Mouse (Mus musculus) Patski (cell line): Measurements from ENCODE around the gene Ambra1. TPM values are rescaled to one million over a fixed set of nuclear protein-coding genes. Genes with fewer than 3 reads are reported as not detected.

ENCODE experiments used
- ATAC-seq: fragments of 100-300 bp; one replicate; pipeline ENCODE4 v1.8.0; 2021
- CTCF ChIA-PET: fragments of 350-600 bp; sonication (Branson Sonifier 250); formaldehyde crosslinking; loops from one replicate; lab custom pipeline; 2022; ENCODE audit warnings: inconsistent platforms; lab: Charles Lee
- POLR2A ChIA-PET: fragments of 350-600 bp; sonication (Branson Sonifier 250); formaldehyde crosslinking; loops from one replicate; lab custom pipeline; 2022; ENCODE audit warnings: antibody characterized with exemption, inconsistent platforms; lab: Charles Lee
- DNase-seq: peaks from one replicate; pipeline ENCODE4 v3.0.0-alpha.2; 2011; ENCODE audit warnings: low read depth, low spot score
- H3K27me3 ChIP-seq: fragments of 371-371 bp; one replicate; pipeline ENCODE4 v1.5.1; 2021
- CTCF ChIP-seq: fragments of 100-300 bp; IDR thresholded peaks from one replicate; pipeline ENCODE4 v1.5.1; 2021
- in situ Hi-C: fragments of 300-500 bp; cut with MboI; formaldehyde crosslinking; loops from 3 replicates; pipeline ENCODE4 v1.11.1; 2018; ENCODE audit warnings: low pct_unique_long_range_greater_than_20kb, mixed read lengths
- polyA plus RNA-seq: library from polyadenylated mRNA; unstranded; gene quantifications from one replicate; pipeline ENCODE4 v1.2.3, GENCODE M21; 2021

The Ambra1 gene
- polyA plus RNA-seq, 1 experiment from 2014 or later, result 27.5 TPM

DNA sequence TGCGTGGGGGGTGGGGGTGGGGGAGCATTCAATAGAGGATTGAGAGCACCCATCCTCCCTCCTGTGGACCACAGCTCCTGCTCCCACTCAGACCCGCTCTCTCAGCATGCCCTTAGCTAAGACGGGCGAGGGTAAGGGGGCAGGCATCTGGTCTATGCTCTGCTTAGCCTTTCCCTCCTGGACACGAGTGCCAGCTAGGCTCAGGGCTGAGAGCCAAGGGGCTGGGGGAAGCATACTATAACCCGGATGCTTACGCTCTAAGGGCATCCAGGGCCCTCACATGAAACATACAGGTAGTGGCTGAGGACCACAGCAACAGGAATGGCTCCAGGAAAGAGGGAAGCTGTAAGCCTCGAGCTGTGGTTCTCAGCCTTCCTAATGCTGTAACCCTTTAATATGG, 228.1 kb downstream of the Ambra1 start:
- TF ChIP-seq CTCF, result no peak
- no peak for ATAC-seq
- no peak for DNase-seq
- CTCF ChIA-PET, result interaction anchor here (3.0 kb wide), 1 partner anchor 10 kb away, joined by 14 read pairs; no protein-coding TSS in a partner anchor
- H3K27me3 ChIP-seq, result no peaks in the 10 kb centered on the region
- in situ Hi-C loops, result no loop called here
- POLR2A ChIA-PET, result interaction anchor here (1.1 kb wide), 1 partner anchor 11 kb away, joined by 3 read pairs; no protein-coding TSS in a partner anchor

DNA sequence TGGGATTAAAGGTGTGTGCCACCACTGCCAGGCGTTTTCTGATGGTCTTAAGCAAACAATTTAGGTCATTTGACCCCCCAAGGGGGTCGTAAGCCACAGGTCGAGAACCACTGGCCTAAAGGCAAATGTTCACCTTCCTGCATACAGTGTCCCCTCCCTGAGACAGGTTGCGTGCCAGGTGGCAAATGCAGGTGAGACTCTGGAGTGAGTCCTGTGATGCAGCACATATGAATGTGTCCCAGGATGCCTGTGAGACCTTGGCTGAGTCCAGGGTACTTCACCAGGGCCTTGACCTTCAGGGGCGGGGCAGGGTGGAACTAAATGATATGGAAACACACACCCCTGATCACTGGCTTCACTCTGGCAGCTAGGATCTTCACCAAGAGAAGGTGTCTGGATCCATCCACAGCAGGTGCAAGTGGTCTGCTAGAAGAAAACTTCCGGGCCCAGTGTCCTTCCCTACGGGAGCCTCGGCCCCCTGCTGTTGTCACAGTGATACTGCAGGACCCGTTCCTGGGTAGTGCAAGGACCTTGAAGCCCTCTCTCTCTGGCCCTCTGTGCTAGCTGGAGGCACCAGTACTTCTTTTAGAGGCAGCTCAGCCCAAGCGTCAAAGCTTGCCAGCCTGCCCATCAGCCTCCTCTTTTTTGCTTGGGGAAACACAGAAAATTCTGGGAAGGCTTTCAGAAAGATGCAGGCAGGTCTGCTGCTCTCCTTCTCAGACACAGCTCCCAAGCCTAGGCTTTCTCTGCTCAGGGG, 228.9 kb downstream of the Ambra1 start:
- TF ChIP-seq CTCF, result no peak
- ATAC-seq, result no peak
- in situ Hi-C loops, result no loop called here
- no peaks in the 10 kb centered on the region for H3K27me3 ChIP-seq
- ChIA-PET POLR2A (interaction anchor here (1.1 to 1.4 kb wide), 2 partner anchors 11 to 12 kb away, joined by 3 to 6 read pairs; no protein-coding TSS in a partner anchor), CTCF (interaction anchor here (1.0 to 5.8 kb wide), 4 partner anchors 9 to 31 kb away, joined by 3 to 63 read pairs (median 8); partner anchors contain the start of gene Gm9821)
- no peak for DNase-seq

DNA sequence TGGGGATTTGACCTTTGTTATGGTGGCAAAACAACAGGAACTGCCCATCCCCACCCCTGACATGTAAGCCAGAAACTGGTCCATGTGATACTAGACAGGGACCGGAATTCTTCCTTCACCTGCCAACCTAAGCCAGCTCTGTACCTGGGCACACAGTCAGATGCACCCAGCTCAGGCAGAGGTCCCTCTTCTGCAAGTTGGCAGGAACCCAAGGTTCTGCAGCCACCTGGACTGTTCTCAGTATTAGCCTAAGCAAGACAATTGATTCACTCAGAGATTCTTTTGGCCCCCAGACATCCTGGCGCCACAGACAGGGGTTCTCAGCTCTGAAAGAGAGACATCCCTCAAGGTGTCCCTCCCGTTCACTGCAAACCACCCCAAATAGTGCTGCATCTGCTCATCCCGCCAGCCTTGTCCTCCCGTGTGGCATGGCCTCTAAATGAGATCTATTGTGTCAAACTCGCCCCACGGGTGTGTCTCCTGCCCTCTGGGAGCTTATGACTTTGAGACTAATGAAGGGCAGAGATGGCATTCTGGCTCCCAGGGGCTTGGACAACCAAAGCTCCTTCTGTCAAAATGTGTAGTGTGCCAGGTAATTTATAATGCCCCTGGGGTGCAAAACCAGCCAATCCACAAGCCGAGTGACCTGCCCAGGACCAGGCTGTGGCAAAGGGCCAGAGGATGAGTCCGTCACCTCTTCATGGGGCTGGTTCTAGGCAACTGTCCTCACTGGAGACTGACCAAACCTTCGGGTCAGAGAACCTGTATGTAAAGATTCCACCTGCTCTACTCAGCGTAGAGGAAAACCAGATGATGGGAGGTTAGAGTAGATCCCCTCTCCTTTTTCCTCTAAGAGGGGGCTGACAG, 229.8 kb downstream of the Ambra1 start:
- ChIA-PET POLR2A (interaction anchor here (0.7 to 1.4 kb wide), 2 partner anchors 12 to 225 kb away, joined by 4 to 6 read pairs; no protein-coding TSS in a partner anchor), CTCF (interaction anchor here (1.0 to 5.8 kb wide), 4 partner anchors 10 to 31 kb away, joined by 3 to 63 read pairs (median 8); partner anchors contain the start of gene Gm9821)
- no peak for DNase-seq
- no peak for TF ChIP-seq CTCF
- H3K27me3 ChIP-seq, result no peaks in the 10 kb centered on the region
- no peak for ATAC-seq
- in situ Hi-C loops, result no loop called here

DNA sequence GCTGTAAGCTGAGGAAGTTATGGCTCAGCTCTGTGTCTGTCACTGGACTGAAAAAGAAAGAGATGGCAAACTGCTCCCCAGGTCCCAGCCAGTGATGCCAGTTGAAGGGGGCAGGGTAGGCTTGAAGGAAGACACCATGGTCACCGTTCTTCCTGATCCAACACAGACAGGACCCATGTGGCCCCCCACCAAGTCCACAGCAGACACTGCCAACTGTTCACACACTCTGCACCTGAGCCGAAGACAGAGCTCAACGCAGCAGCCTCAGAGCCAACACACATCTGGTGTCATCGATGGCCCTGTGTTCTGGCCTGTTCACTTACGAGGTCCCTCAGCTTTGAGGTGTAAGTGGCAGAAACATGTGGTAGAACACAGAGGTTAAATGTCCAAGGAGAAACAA, 230.5 kb downstream of the Ambra1 start:
- no peak for DNase-seq
- in situ Hi-C loops, result no loop called here
- CTCF ChIA-PET, result interaction anchor here (1.4 to 5.8 kb wide), 3 partner anchors 11 to 17 kb away, joined by 3 to 63 read pairs (median 14); partner anchors contain the start of gene Gm9821
- POLR2A ChIA-PET, result interaction anchor here (0.7 to 1.4 kb wide), 2 partner anchors 13 to 225 kb away, joined by 4 to 6 read pairs; no protein-coding TSS in a partner anchor
- no peak for ATAC-seq
- no peak for TF ChIP-seq CTCF
- peaks cover 3% of the 10 kb centered on the region for H3K27me3 ChIP-seq

DNA sequence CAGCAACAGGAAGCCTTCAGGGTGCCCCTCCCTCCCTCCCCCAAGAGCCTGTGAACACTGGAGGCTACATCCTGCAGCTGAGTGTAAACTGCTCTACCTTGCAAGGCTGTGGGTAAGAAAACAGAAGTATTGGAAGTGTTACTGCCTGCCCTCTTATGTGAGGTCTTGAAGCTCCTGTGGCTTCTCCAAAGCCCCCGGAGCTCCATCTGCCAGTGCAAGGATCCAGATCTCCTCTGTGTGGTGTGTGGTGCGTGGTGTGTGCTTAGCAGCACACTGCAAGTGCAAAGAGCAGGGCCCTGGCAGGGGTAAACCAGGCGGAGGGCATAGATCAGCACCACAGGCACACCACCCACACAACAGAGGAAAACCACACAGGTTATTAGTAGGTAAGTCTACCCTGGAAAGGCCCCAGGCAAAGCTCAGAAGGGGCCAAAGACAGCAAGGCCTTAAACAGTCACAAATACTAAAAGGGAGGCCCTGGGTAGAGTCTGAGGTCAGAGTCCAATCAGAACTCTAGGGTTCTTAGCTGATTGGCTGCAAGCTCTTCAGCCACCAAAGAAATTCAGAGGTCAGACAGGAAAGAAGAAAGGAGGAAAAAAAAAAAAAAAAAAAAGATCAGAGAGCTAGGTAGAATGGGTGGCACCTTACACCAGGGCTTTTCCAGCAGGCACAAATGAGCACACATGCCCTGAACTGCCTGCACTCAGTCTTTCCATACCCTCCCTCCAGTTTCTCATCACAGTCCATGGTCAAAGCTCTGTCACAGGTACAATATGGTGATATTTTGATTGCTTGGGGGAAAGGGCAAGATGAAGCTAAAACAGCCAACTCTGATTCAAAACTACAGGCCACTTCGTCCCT, 232.2 kb downstream of the Ambra1 start:
- in situ Hi-C loops, result no loop called here
- ChIA-PET POLR2A (interaction anchor here (0.6 to 1.4 kb wide), 3 partner anchors 13 to 434 kb away, joined by 4 to 6 read pairs (median 4); partner anchors contain the start of gene Mdk), CTCF (interaction anchor here (2.6 to 5.8 kb wide), 3 partner anchors 8 to 25 kb away, joined by 10 to 63 read pairs (median 11); partner anchors contain the start of gene Gm9821)
- no peak for DNase-seq
- peaks cover 5% of the 10 kb centered on the region for H3K27me3 ChIP-seq
- TF ChIP-seq CTCF, result no peak
- ATAC-seq, result no peak

DNA sequence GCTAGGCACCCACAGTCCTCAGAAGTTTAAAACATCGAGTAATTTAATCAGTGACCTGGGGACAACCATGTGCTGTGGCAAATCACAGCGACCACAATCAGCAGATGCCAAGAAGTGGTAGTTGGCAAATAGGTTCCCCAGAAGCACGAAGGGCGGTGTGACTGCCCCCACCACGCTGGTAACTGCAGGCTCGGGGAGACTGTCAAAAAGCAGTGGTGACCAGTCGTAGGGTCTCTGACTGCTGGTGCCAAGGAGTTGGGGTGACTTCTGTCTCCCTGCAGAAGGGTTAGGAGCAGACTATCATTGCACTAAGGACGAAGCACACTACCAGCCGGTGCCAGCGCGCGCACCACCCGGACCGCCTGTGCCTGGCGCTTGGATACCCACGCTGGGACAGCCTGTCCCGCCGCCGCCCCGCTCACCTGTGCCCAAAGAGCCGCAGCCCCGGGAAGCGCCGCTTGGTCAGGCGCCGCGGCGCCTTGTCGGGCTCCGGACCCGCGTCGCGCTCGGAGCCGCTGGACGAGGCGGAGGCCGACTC, 233.0 kb downstream of the Ambra1 start:
- H3K27me3 ChIP-seq, result peaks cover 5% of the 10 kb centered on the region
- DNase-seq, result no peak
- POLR2A ChIA-PET, result interaction anchor here (0.7 to 1.4 kb wide), 2 partner anchors 13 to 433 kb away, joined by 4 read pairs; no protein-coding TSS in a partner anchor
- in situ Hi-C loops, result no loop called here
- CTCF ChIA-PET, result interaction anchor here (1.3 to 5.8 kb wide), 4 partner anchors 9 to 25 kb away, joined by 5 to 63 read pairs (median 10); partner anchors contain the start of gene Gm9821
- ATAC-seq, result peak; percentile 34
- no peak for TF ChIP-seq CTCF

DNA sequence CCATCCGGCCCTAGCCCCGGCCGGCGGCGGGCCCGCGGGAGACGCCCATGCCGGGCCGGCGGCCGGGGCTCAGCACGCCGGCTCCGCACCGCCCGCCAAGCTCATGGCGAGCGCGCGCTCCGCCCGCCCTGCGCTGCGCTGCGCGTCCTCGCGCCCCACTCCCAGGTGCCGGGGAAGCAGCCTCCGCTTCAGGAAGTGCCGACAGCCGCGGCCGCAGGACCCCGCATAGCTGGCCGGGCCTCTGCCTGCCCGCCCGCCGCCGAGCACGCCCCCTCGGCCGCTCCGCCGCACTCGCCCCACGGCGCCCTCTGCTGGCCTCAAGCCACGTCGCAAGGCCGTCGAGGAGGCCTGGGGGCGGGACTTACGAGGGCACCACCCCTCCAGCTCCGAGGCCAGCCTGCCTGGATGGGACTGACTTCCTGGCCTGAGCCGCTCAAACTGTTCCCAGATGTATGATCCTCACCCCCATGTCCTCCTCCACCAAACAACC, 233.6 kb downstream of the Ambra1 start:
- in situ Hi-C loops, result no loop called here
- ChIA-PET POLR2A (no interaction called here), CTCF (interaction anchor here (1.0 to 5.8 kb wide), 5 partner anchors 9 to 24 kb away, joined by 5 to 63 read pairs (median 10); partner anchors contain the start of gene Gm9821)
- TF ChIP-seq CTCF, result no peak
- ATAC-seq (peak; percentile 88), DNase-seq (no peak)
- H3K27me3 ChIP-seq, result peaks cover 5% of the 10 kb centered on the region

DNA sequence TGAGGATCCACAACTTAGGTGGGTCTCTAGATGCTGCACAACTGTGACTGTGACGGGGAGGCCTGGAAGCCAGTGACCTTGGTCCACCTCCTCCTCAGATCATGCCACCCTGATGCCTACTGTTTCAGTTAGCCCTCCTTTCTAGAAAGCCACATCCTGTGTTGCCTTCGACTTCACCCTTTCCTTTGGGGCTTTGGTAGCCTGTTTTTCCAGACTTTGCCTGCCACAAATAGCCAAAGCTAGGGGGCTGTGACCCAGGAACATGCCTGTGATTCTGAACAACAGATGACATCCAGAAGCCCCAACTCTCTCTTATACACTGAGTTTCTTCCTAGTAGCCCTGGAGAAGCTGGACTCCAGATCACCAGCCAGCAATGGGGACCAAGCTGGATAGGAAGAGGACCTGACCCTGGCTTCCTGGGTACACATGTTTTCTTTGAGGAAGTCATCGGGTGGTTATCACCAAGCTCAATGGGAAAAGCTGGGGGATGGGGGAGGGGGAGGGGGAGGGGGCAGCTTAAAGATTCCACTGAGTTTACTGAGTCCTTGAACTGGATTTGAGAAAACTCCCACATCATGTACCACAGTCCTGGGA, 234.8 kb downstream of the Ambra1 start:
- in situ Hi-C loops, result no loop called here
- peaks cover 5% of the 10 kb centered on the region for H3K27me3 ChIP-seq
- ChIA-PET POLR2A (no interaction called here), CTCF (interaction anchor here (1.0 to 5.8 kb wide), 4 partner anchors 9 to 23 kb away, joined by 5 to 63 read pairs (median 10); partner anchors contain the start of gene Gm9821)
- ATAC-seq, result no peak
- DNase-seq, result no peak
- no peak for TF ChIP-seq CTCF
